Mouse (Mus musculus) erythroblast, embryonic 14.5 days (primary cell): ENCODE results near the gene Hip1.

Experiments used
- GATA1 ChIP-seq: IDR thresholded peaks from 2 replicates; pipeline ENCODE4 v1.6.1; 2012; ENCODE audit warnings: low read length, inconsistent platforms, mixed read lengths
- TAL1 ChIP-seq: IDR thresholded peaks from 3 replicates; pipeline ENCODE4 v1.6.1; 2012; ENCODE audit warnings: low read length, inconsistent platforms, mixed read lengths

- TF ChIP-seq GATA1 (no peak), TAL1 (no peak)
These were observed 185.1 kb downstream of the Hip1 start for GRCm38 (mm10) chr5:135359772-135360171.
